Mouse (Mus musculus): Measurements from ENCODE around the gene Rtn1.

DNA sequence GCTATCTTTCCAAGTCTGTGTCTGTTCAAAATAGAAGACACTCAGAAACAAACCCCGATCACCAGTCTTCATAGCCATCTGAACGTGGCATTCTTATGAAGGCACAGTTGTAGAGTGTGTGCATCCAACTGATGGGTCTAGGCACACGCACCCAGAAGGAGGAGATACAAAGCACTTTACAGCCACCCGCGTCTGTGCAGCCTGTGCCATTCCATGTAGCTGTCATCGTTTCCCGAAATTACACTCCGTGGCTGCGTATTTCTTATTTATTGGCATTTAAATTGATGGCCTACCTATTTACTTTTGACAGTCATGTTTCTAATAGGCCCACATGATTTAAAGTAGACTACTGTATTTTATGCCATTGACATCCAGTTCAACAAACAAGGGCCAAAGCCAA is 173.9 kb downstream of the Rtn1 start:
- no peak for TF ChIP-seq CTCF (IDR thresholded peaks at IDR 0.05; ENCODE audit: borderline replicate concordance, extremely low read depth, insufficient read depth, insufficient read length)
- TF ChIP-seq POLR2A (IDR thresholded peaks at IDR 0.05; ENCODE audit: borderline replicate concordance, extremely low read depth, insufficient read depth, insufficient read length, poor library complexity, severe bottlenecking), result no peak
